Mouse (Mus musculus): ENCODE data around the gene Rab23. TPM values are rescaled to one million over a fixed set of nuclear protein-coding genes. Genes with fewer than 3 reads are reported as not detected.

Rab23 gene
- polyA plus RNA-seq, 1 experiment from 2014 or later: 23.8 TPM

DNA sequence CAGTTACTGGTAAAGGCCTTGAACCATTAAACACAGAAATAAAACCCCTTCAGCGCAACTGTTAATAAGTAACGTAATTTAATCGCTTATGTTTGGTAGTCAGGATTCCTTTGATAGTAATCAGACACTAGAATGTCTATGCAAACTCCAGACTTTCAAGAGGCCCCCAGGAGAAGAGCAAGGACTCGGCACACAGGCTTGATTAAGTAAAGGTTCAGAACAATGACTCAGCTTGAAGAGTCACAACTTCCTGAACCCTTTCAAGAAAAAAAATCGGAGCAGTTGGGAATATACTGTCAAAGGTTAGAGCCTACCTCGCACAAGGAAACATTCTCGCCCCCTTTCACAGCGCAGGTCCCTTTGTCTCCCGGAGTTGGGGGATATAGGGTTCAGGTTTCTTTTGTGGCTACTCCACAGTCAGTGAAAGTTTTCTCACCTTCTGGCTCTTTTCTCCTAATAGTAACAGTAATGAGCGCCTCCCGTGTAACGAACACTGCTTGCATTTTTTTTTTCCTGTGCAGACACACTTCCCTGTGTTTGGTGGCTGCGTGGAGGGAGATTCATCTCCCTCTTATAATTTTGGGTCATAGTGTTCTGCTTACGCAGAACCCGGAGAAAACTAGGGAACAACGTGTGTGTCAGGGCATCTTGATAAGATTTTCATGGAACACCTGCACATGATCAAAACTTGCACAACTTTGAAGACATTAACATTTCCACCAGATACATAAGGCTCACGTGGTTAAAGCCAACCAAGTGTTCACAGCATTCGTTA, 36.8 kb downstream of the Rab23 start:
- no peak overlapping the region for H3K27ac ChIP-seq (ENCODE audit: low read depth)
- peak overlapping the region; percentile 91 for H3K4me2 ChIP-seq
- H3K9ac ChIP-seq: peak overlapping the region; percentile 85
- peaks cover 14% of the 10 kb centered on the region; the same call in 1 of the 2 replicates for H3K36me3 ChIP-seq (ENCODE audit: insufficient read depth)
- H3K9me3 ChIP-seq (ENCODE audit: low read depth, low read length): no peaks in the 10 kb centered on the region
- H3K4me1 ChIP-seq (ENCODE audit: insufficient read depth): no peaks in the 10 kb centered on the region; the same call in 1 of the 2 replicates
- peak; percentile 32 for DNase-seq
- peak overlapping the region; percentile 74 for H3K4me3 ChIP-seq (ENCODE audit: low read depth, low read length)
- 16% methylated on average over 18 of the region's 18 CpGs for WGBS
- H3K27me3 ChIP-seq (ENCODE audit: insufficient read depth, low read length): no peaks in the 10 kb centered on the region
- no peak for ATAC-seq (ENCODE audit: insufficient read depth)
- TF ChIP-seq CTCF (IDR thresholded peaks at IDR 0.05; ENCODE audit: low read depth): no peak

DNA sequence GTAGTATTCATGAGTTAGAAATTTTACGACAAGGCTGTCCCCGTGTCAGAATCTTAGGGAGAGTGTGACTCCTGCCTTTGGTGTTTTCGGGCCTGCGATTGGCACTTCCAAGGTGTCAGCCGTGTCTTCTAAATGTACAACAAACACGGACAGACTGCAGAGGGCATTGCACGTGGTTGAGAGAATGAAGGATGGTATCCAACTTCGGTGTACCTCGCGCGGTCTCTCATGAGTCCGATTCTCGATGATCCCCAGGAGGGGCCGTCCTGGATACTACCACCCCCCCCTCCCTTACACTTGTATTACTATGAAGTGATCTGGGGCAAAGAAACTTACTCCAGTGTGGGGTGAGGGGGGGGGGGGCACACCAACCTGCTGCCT, 37.3 kb downstream of the Rab23 start:
- DNase-seq (peak; percentile 42), ATAC-seq (ENCODE audit: insufficient read depth) (peak; percentile 52)
- H3K27ac ChIP-seq (ENCODE audit: low read depth): no peak overlapping the region
- no peak for TF ChIP-seq CTCF (IDR thresholded peaks at IDR 0.05; ENCODE audit: low read depth)
- H3K27me3 ChIP-seq (ENCODE audit: insufficient read depth, low read length): no peaks in the 10 kb centered on the region
- H3K9me3 ChIP-seq (ENCODE audit: low read depth, low read length): no peaks in the 10 kb centered on the region
- H3K4me3 ChIP-seq (ENCODE audit: low read depth, low read length): peak overlapping the region; percentile 74
- 1% methylated on average over 14 of the region's 14 CpGs for WGBS
- H3K9ac ChIP-seq: peak overlapping the region; percentile 85
- H3K4me2 ChIP-seq: peak overlapping the region; percentile 91
- H3K36me3 ChIP-seq (ENCODE audit: insufficient read depth): peaks cover 15% of the 10 kb centered on the region; the same call in 1 of the 2 replicates
- H3K4me1 ChIP-seq (ENCODE audit: insufficient read depth): no peaks in the 10 kb centered on the region; the same call in 1 of the 2 replicates

DNA sequence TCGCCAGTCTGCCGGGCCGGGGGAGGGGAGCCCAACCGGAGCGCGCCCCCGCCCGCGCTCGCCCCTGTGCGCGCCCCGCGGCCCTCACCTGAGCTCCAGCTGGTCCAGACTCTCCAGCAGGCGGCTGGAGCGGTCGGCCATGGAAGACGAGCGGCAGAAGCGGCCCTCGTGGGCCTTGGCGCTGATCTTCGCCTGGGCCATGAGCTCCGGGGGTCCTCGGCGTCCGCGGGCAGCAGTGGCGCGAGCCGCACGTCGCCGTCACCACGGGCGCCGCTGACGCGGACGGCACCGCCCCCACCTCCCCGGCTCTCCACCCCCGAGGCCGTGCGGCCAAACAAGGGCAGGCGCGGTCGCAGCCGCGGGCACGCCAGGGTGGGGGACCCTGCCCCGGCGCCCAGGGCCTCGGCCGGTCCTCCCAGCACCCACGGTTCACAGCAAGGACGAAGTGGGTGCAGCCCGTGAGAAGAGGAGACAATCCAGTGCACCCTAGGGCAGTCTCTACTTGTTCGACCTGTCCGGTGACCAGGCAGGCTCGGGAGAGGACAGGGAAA, 37.9 kb downstream of the Rab23 start, which contains the start of gene Bag2:
TSS of gene Bag2 (minus strand) at position 305 of the 551 bp plus-strand sequence.
- peak within 1 kb of the TSS; percentile 85 for H3K9ac ChIP-seq

DNA sequence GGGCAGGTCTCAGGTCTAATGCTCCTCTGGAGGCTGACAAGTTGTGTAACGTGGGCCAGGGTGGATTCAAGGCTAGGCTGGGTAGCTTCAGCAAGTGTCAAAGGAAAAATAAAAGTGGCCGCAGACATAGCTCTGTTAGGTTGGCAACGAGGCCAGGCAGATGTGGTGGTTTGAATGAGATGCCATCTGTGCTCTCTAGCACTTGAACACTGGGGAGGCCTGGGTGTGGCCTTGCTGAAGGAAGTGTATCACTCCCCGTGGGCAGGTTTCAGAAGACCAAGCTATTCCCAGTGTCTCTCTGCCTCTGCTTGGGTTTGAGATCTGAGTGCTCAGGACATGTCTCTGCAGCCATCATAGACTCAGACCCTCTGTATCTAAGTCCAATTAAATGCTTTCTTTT, 38.8 kb downstream of the Rab23 start:
- TF ChIP-seq CTCF (IDR thresholded peaks at IDR 0.05; ENCODE audit: low read depth): no peak
- Histone ChIP-seq H3K36me3 (ENCODE audit: insufficient read depth) (peaks cover 16% of the 10 kb centered on the region; the same call in 1 of the 2 replicates), H3K4me2 (0 out of 2 replicates have a peak overlapping the region, but pooled peaks have one; percentile 91), H3K9ac (no peak overlapping the region), H3K4me3 (ENCODE audit: low read depth, low read length) (no peak overlapping the region), H3K9me3 (ENCODE audit: low read depth, low read length) (no peaks in the 10 kb centered on the region), H3K4me1 (ENCODE audit: insufficient read depth) (no peaks in the 10 kb centered on the region; the same call in 1 of the 2 replicates), H3K27me3 (ENCODE audit: insufficient read depth, low read length) (no peaks in the 10 kb centered on the region), H3K27ac (ENCODE audit: low read depth) (no peak overlapping the region)
- DNase-seq (no peak), ATAC-seq (ENCODE audit: insufficient read depth) (no peak)
- 54% methylated on average over 4 of the region's 4 CpGs for WGBS

More for the DNA sequence above, 37.9 kb downstream of the Rab23 start, which contains the start of gene Bag2:
- H3K4me3 ChIP-seq (ENCODE audit: low read depth, low read length): peak within 1 kb of the TSS; percentile 74
- WGBS: under 1% methylated on average over 61 of the region's 61 CpGs
- ATAC-seq (ENCODE audit: insufficient read depth): peak; percentile 92
- peak within 1 kb of the TSS; percentile 91 for H3K4me2 ChIP-seq
- H3K27me3 ChIP-seq (ENCODE audit: insufficient read depth, low read length): no peaks in the 10 kb centered on the region
- no peaks in the 10 kb centered on the region; the same call in 1 of the 2 replicates for H3K4me1 ChIP-seq (ENCODE audit: insufficient read depth)
- H3K9me3 ChIP-seq (ENCODE audit: low read depth, low read length): no peaks in the 10 kb centered on the region
- peaks cover 16% of the 10 kb centered on the region; the same call in 1 of the 2 replicates for H3K36me3 ChIP-seq (ENCODE audit: insufficient read depth)
- peak; percentile 26 for TF ChIP-seq CTCF (IDR thresholded peaks at IDR 0.05; ENCODE audit: low read depth)
- DNase-seq: peak; percentile 77
- H3K27ac ChIP-seq (ENCODE audit: low read depth): peak within 1 kb of the TSS; percentile 72; the same call in 1 of the 2 replicates

DNA sequence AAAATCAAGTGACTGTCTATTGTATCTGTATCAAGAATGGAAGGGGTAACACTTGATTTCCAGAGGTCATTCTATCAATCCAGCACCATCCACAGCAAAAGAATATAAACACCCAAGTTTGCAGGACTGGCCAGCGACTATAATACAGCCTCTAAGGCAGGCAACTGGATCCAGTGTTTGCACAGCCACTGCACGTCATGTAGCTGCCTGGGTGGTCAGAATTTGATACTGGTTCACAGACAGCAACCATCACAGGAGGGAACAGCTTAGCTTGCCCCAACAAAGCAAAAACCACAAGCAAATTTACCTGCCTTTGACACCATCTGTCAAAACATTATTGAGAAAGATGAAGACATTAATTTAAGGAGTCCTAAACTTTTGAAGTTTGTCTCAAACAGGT, 44.1 kb downstream of the Rab23 start:
- Histone ChIP-seq H3K9me3 (ENCODE audit: low read depth, low read length) (no peaks in the 10 kb centered on the region), H3K4me1 (ENCODE audit: insufficient read depth) (no peaks in the 10 kb centered on the region), H3K4me2 (no peak overlapping the region), H3K9ac (no peak overlapping the region), H3K4me3 (ENCODE audit: low read depth, low read length) (no peak overlapping the region), H3K27me3 (ENCODE audit: insufficient read depth, low read length) (no peaks in the 10 kb centered on the region), H3K27ac (ENCODE audit: low read depth) (no peak overlapping the region), H3K36me3 (ENCODE audit: insufficient read depth) (peaks cover 44% of the 10 kb centered on the region)
- WGBS: 30% methylated on average over 2 of the region's 2 CpGs
- ATAC-seq (ENCODE audit: insufficient read depth) (no peak), DNase-seq (peak; percentile 24)
- TF ChIP-seq CTCF (IDR thresholded peaks at IDR 0.05; ENCODE audit: low read depth): no peak

DNA sequence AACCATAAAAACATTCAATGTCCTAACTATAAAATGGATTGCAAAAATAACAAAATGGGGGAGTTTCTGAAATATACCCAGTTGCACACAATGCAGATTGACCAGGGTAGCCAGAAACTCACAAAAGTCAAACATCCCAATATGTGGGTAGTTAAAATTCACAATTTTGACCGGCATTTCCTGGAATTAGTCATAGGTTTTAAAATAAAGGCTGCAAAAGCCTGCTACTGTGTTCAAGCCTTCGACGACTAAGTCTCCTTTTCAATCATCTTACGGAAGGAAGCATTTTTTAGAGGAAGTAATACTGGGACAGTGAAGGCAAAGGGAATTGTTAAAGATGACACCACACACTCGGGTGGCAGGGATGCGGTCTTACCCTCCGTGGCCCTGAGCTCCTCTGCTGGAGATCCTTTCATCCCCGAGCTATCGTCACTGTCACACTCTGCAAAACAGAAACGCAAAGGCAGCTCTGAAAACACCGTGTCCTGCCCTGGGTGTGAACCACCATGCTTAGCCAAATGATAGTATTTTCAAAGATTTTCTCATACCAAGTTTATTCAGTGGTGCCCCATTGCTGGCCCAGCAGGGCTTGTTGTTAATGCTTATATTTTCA, 45.9 kb downstream of the Rab23 start:
- Histone ChIP-seq H3K4me2 (no peak overlapping the region), H3K4me3 (ENCODE audit: low read depth, low read length) (no peak overlapping the region), H3K27ac (ENCODE audit: low read depth) (no peak overlapping the region), H3K4me1 (ENCODE audit: insufficient read depth) (no peaks in the 10 kb centered on the region), H3K36me3 (ENCODE audit: insufficient read depth) (peaks cover 53% of the 10 kb centered on the region), H3K9ac (no peak overlapping the region), H3K27me3 (ENCODE audit: insufficient read depth, low read length) (no peaks in the 10 kb centered on the region), H3K9me3 (ENCODE audit: low read depth, low read length) (no peaks in the 10 kb centered on the region)
- WGBS: 83% methylated on average over 11 of the region's 11 CpGs
- no peak for DNase-seq
- TF ChIP-seq CTCF (IDR thresholded peaks at IDR 0.05; ENCODE audit: low read depth): no peak
- no peak for ATAC-seq (ENCODE audit: insufficient read depth)

Data from lung, embryonic 14.5 days (tissue).